Mouse (Mus musculus) frontal cortex, postnatal 36 days (tissue): Measurements from ENCODE around the gene Vezf1.

ENCODE experiments used
- DNase-seq, 2 experiments: peaks; one replicate each; pipeline ENCODE4 v3.0.0; 2022; ENCODE audit warnings: low spot score in 2 of 2

Vezf1 gene

DNA sequence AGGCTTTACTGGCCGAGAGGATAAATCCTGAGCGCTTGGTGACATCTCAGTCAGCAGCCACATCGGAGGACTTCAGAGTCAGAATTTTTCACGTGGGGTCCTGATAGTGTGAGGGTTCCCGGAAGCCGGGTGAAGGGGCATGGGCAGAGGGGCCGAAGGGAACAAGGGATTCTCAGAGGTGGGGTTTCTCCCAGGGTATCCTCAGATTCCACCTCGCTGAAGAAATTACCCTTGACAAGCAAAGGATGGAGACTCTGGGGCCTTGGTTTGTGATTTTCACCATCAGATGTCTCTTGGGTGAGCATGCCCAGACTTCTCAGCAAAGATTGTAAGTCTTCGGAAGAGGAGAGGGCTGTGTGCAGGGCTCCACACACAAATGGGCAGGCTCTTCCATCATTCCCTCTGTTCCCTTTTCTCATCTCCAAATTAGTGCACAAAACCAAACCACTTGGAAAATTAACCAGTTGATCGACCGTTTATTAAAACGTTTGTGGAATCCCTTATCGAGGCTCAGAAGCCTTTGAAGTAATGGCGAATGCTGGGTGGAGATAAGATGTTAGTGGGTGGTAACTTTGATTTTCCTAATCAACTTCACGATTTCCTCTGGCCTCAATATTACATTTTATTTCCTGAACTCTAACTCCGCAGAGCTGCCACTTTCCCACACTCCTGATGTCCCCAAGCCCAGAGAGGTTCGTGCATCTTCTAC, 30.1 kb downstream of the Vezf1 start, which contains the start of gene Cuedc1:
Gene Cuedc1 (plus strand): TSS at position 38 of the 709 bp plus-strand sequence.
- no peak for DNase-seq

- peak; percentile 74 to 75 for DNase-seq
Measured at GRCm38 (mm10) chr11:88098787-88099598, 30.9 kb downstream of the Vezf1 start.

DNA sequence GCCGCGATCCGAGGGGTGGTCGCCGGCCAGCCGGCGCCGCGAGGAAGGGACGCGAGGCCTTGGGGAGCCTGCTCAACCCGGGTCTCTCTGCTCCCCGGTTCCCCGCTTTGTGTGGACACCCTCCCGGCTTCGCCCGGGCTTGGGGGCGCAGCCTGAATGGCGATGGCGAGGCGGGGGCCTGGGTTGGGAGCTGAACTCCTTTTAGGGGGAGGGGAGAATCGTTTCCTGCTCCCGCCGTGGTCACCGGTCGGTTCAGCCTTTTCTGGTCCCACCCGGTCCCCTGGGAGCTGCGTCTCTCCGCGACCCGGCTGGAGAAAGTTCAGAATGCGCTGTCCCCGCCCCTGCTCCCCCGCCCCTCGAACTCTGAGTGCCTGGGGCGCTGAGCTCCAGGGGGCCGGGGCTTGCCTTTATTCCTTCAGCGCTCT, 31.5 kb downstream of the Vezf1 start:
- DNase-seq: peak; percentile 35 to 37

GRCm38 (mm10) chr11:88100170-88100569, 32.1 kb downstream of the Vezf1 start:
- DNase-seq: no peak

GRCm38 (mm10) chr11:88103214-88103941, 35.3 kb downstream of the Vezf1 start:
- no peak for DNase-seq

GRCm38 (mm10) chr11:88105494-88106291, 37.6 kb downstream of the Vezf1 start:
- DNase-seq: no peak

- DNase-seq: no peak
Measured at GRCm38 (mm10) chr11:88106292-88106554, 38.1 kb downstream of the Vezf1 start.

- DNase-seq: no peak
Measured at GRCm38 (mm10) chr11:88107365-88107764, 39.3 kb downstream of the Vezf1 start.

DNA sequence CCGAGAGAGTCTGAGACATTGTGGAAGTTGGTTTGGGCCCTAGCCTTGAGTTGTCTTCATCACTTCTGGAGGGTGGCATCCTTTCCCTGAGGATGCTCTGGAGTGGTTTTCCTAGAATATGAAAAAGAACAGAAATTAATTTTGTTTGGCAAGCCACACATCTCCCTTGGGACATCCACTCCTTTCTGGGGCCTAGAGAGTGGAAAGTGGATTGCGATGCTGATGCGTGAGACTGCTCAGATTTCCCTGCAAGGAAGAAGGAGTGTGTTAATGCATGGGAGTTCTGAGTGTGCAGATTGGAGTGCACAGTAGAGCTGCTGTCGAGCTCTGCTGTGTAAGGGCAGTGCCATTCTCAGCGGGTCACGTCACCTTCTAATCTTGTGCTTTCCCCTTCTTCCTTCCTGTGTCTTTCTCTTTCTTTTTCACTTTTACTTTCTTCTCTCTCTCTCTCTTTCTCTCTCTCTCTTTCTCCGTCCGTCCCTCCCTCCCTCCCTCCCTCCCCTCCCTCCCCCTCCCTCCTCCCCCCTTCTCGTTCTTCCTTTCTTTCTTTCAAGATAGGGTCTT, 42.0 kb downstream of the Vezf1 start:
- DNase-seq: no peak

DNA sequence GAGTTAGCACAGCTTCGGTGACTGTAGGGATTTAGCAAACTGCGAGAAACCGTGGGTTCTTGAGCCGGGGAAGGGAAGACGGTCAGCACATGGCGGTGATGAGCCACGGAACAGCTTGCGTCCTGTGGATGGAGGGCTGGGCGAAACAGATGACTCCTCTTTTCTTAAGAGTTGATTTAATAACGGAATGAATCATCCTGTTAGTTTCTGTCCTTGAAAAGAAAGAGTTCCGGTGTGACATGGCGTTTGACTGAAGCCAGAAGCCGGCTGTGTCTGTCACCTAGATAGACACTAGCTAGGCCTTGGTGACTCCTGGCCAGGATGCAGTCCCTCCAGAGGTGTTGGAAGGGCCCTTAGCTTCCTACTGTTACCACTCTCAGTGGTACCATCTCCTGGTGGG, 44.0 kb downstream of the Vezf1 start:
- no peak for DNase-seq

GRCm38 (mm10) chr11:88112677-88113333, 44.7 kb downstream of the Vezf1 start:
- no peak for DNase-seq

- no peak for DNase-seq
Measured at GRCm38 (mm10) chr11:88113543-88114271, 45.6 kb downstream of the Vezf1 start.

DNA sequence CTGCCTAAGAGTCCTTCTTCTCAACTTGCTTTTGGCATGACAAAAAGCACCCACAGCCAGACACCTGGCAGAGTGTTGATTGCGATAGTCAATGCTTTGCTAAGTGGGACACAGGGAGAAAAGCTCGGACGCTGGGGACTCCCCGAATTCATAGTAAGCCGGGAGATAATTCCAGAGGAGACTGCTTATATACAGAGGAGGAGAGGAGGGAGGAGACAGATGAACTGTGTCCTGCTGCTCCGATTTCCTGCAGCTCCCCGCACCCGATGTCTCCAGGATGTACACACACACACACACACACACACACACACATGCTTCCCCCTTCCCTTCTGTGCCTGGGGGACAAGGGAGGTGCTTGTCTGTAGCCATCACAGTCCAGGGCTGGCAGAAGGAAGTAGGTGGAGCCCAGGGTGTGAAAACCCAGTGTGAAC, 46.8 kb downstream of the Vezf1 start:
- no peak for DNase-seq

- no peak for DNase-seq
Measured at GRCm38 (mm10) chr11:88116568-88116967, 48.5 kb downstream of the Vezf1 start.

DNA sequence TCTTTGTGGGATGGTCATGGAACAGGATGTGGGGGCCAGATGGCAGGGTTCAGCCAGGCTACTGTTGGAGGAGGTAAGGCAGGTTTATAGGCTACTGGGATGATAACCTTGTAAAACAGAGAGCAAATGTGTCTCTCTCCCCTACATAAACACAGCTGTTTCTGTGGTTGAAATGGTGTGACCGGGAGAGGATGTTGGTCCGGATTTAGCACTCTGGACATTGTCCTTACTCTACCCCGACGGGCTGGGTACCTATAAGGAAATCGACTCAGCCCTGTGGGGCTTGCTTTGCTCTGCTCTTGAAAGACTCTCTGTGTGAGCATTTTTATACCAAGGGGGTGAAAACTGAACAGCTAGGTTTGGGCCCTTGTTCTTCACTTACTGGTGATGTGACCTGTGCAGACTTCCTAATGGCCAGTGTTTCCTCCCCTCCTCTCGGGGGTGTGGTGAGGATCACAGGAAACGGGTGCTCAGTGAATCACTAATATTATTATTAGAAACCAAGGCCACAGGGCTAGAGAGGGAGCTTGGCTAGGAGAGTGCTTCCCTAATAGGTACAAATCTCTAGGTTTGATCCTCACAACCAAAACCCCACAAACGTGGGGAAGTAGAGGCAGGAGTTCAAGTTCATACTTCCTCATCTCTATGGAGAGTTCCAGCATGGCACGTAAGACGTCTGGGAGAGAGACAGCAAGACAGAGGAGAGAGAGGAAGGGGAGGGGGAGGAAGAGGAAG, 49.4 kb downstream of the Vezf1 start:
- DNase-seq: no peak

DNA sequence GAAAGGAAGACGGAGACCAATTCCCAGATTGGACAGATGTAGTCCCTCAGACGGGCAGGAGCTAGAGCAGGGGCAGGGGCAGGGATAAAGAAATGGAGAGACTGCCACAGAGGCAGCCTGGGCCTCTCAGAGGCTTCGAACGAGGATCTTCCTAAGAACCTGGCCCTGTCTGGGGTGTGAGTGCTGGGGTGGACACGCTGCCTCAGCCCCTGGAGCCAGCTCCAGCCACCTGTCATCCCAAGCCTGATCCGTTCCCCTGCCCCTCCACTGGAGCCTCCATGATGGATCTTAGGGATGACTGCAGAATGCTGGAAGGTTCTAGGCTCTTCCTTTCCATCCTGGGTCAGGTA, 50.0 kb downstream of the Vezf1 start:
- DNase-seq: no peak

DNA sequence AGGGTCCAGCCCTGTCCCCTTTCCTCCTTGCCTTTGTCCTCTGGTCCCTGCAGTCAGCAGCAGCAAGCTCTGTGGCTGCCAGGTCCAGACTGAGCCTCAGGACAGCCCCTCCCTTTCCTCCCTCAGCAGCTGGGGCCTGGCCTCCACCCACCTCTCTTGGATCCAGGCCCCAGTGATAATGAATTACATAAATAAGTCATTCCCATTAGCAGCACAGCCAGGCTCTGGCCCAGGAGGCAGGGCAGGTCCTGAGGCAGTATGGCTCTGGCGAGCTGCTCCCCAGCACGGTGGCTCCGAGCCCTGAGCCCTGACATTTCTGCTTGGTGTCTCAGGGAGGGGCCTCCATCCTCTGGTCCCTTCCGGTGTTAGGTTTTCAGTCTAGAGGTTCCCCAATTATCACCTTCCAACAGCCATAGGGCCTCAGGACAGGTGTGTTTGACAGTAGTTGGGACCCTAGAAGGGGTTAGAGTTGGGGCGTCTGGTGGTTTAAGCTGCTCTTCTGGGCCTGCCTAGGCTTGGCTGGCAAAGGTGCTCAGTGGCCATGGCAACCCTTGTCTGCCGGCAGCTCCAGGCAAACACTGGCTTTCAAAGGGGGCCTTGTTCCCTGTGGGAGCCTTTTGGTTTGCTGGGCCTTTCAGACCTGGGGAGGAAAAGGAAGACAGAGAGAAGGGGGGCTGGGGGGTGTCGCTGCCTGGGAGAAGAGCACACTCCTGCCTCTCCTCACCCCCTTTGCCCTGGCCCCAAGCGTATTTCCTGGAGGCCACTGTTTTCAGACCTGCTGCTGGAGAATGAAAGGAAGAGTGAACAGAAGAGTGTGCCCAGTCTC, 51.0 kb downstream of the Vezf1 start:
- peak; percentile 50 to 53 for DNase-seq

GRCm38 (mm10) chr11:88122545-88122944, 54.5 kb downstream of the Vezf1 start:
- no peak for DNase-seq

- DNase-seq: no peak
Measured at GRCm38 (mm10) chr11:88123021-88123420, 54.9 kb downstream of the Vezf1 start.
